Mouse (Mus musculus) embryonic facial prominence, embryonic 13.5 days (tissue): ENCODE measurements around the gene Fam160b1. TPM values are rescaled to one million over a fixed set of nuclear protein-coding genes. Genes with fewer than 3 reads are reported as not detected.

Source experiments
- ATAC-seq: fragments of 200-750 bp; cut with Nextera tagmentation; 2 replicates; pipeline ENCODE4 v1.8.0; 2017; ENCODE audit warnings: low read depth; ENCODE audit not compliant: insufficient number of reproducible peaks, insufficient read depth, low FRiP score, low TSS enrichment
- H3K27ac ChIP-seq: fragments of 300-500 bp; sonication (generic); 2 replicates; pipeline ENCODE4 v1.5.1; 2015; ENCODE audit warnings: moderate library complexity, mild to moderate bottlenecking, inconsistent platforms
- H3K27me3 ChIP-seq: fragments of 300-500 bp; sonication (generic); 2 replicates; pipeline ENCODE4 v1.6.1; 2015; ENCODE audit warnings: mild to moderate bottlenecking, inconsistent platforms
- H3K36me3 ChIP-seq: fragments of 300-500 bp; sonication (generic); 2 replicates; pipeline ENCODE4 v1.6.1; 2015; ENCODE audit warnings: mild to moderate bottlenecking, inconsistent platforms
- H3K4me1 ChIP-seq: fragments of 300-500 bp; sonication (generic); 2 replicates; pipeline ENCODE4 v1.6.1; 2015; ENCODE audit warnings: inconsistent platforms
- H3K4me2 ChIP-seq: fragments of 300-500 bp; sonication (generic); 2 replicates; pipeline ENCODE4 v1.6.1; 2015; ENCODE audit warnings: moderate library complexity, mild to moderate bottlenecking, inconsistent platforms
- H3K4me3 ChIP-seq: fragments of 300-500 bp; sonication (generic); 2 replicates; pipeline ENCODE4 v1.5.1; 2015; ENCODE audit warnings: mild to moderate bottlenecking, inconsistent platforms
- H3K9ac ChIP-seq: fragments of 300-500 bp; sonication (generic); 2 replicates; pipeline ENCODE4 v1.6.1; 2015; ENCODE audit warnings: mild to moderate bottlenecking, inconsistent platforms
- H3K9me3 ChIP-seq: fragments of 300-500 bp; sonication (generic); 2 replicates; pipeline ENCODE4 v1.6.1; 2016; ENCODE audit warnings: inconsistent platforms
- WGBS: fragments of 180-500 bp; shearing (Covaris S2); methylation state at CpG from one replicate; pipeline ENCODE4 v1.1.7; 2015; ENCODE audit warnings: mixed read lengths; 5-methylcytosine and 5-hydroxymethylcytosine counted together
- polyA plus RNA-seq: library from polyadenylated mRNA; unstranded; fragments of >200 nt; fragmentation: Nextera tagmentation; extraction: Ambion mirVana; gene quantifications from 2 replicates; pipeline ENCODE4 v1.2.1, GENCODE M21; 2015

The Fam160b1 gene
- polyA plus RNA-seq, 1 experiment from 2014 or later = 15.2 TPM

DNA sequence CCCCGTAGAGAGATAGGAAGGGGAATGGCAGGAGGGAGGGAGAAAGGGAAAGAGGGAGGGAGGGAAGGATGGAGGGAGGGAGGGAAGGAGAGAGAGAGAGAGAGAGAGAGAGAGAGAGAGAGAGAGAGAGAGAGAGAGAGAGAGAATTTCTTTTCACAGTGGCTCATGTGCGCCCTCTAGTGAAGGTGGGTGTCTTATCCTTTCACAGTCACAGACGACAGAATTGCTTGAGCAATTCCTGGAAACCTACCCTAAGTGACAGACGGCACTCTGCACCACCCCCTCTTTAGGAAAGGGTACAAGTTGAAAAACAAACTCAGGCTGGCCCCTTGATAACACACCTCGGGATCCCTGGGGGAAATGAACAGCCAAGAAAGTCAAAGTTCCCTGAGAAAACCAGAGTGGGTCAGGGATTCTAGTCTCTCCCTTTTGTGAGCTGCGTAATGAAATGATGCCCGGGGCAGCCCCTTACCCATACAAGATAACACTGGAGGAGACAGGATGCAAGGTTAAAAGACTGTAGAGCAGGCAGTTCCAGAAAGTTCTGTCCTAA lies 34.7 kb upstream of the Fam160b1 start:
- Histone ChIP-seq H3K9ac (no peak overlapping the region), H3K27ac (no peak overlapping the region), H3K4me2 (no peak overlapping the region), H3K4me3 (no peak overlapping the region), H3K36me3 (no peaks in the 10 kb centered on the region), H3K4me1 (no peaks in the 10 kb centered on the region), H3K9me3 (no peaks in the 10 kb centered on the region), H3K27me3 (no peaks in the 10 kb centered on the region; the same call in 1 of the 2 replicates)
- WGBS = 33% methylated on average over 7 of the region's 7 CpGs
- ATAC-seq = no peak

DNA sequence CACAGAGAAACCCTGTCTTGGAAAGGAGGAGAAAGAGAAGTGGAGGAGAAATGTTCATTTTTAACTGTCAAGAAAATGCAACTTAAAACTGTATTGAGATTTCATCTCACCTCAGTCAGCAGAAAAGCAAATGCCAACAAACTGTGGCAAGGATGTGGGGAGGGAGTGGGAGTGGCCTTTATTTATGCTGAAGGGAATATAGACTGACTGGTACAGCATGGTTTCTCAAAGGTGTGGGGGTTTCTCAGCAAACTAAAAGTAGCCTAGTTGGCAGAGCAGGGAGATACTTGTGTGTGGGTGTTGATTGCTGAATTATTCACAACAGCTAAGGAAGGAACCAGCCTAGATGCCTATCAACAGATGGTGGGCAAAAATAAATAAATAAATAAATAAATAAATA lies 32.8 kb upstream of the Fam160b1 start:
- no peak for ATAC-seq
- Histone ChIP-seq H3K9ac (no peak overlapping the region), H3K4me1 (no peaks in the 10 kb centered on the region), H3K4me3 (no peak overlapping the region), H3K27ac (no peak overlapping the region), H3K9me3 (no peaks in the 10 kb centered on the region), H3K4me2 (no peak overlapping the region), H3K36me3 (no peaks in the 10 kb centered on the region), H3K27me3 (no peaks in the 10 kb centered on the region; the same call in 1 of the 2 replicates)

DNA sequence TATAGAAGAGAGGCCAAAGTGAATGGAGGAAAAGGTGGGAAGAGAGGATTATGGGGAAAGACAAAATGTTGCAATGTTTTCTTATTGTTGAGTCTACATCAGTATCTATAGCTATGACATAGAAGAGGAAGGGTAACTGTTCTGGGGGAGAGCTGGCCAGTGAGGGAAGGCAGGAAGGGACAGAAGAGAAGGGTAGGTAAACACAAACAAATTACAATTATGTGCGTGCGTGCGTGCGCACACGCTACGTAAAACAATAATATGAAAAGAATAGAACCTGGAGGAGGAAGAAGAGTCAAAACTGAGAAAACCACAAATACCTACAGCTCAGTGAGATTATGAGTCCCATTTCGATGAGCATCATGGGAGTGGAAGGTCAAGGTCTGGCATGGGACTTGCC lies 32.2 kb upstream of the Fam160b1 start:
- Histone ChIP-seq H3K9me3 (no peaks in the 10 kb centered on the region), H3K9ac (no peak overlapping the region), H3K27ac (no peak overlapping the region), H3K4me3 (no peak overlapping the region), H3K4me2 (no peak overlapping the region), H3K4me1 (no peaks in the 10 kb centered on the region), H3K27me3 (no peaks in the 10 kb centered on the region; the same call in 1 of the 2 replicates), H3K36me3 (no peaks in the 10 kb centered on the region)
- no peak for ATAC-seq
- WGBS = 99% methylated on average over 7 of the region's 7 CpGs

DNA sequence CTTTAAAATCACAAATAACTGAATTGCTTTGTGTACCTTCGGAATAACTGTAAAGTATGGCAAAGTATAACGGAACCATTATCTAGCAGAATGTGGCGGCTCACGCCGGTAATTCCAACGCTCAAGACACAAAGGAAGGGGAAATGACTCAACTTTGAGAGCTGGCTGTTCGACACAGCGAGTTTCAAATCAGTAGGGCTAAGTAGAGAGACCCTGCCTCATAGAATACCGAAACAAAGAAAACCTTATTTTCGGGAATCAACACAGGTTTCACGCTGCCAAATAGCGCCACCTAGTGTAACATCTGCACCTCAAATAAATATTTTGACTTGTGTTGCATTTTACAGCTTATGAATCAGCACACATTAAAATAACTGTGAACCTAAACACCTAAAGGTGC lies 31.7 kb upstream of the Fam160b1 start:
- no peak for ATAC-seq
- H3K36me3 ChIP-seq = no peaks in the 10 kb centered on the region
- H3K4me1 ChIP-seq = no peaks in the 10 kb centered on the region
- no peaks in the 10 kb centered on the region for H3K9me3 ChIP-seq
- H3K9ac ChIP-seq = no peak overlapping the region
- H3K27ac ChIP-seq = no peak overlapping the region
- no peak overlapping the region for H3K4me2 ChIP-seq
- 58% methylated on average over 12 of the region's 12 CpGs for whole genome bisulfite sequencing
- H3K27me3 ChIP-seq = no peaks in the 10 kb centered on the region; the same call in 1 of the 2 replicates
- H3K4me3 ChIP-seq = no peak overlapping the region

DNA sequence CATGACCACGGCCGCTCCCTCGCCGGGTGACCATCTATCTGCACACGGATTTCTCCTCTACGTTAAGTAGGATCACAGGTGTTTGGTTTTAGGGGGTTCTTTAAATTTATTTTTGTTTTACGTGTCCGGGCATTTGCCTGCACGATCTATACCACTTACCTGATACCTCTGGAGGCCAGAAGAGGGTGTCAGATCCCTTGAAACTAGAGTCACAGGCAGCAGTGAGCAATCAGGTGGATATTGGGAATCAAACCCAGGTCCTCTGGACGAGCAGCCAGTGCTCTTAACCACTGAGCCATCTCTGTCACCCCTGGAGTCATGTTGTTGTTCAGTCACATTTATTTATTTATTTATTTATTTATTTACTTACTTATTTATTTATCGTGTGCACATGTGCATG lies 30.2 kb upstream of the Fam160b1 start:
- Histone ChIP-seq H3K4me3 (no peak overlapping the region), H3K4me2 (no peak overlapping the region), H3K36me3 (no peaks in the 10 kb centered on the region), H3K27ac (no peak overlapping the region), H3K9ac (no peak overlapping the region), H3K27me3 (no peaks in the 10 kb centered on the region), H3K4me1 (no peaks in the 10 kb centered on the region), H3K9me3 (no peaks in the 10 kb centered on the region)
- WGBS = 78% methylated on average over 11 of the region's 11 CpGs
- ATAC-seq = no peak

DNA sequence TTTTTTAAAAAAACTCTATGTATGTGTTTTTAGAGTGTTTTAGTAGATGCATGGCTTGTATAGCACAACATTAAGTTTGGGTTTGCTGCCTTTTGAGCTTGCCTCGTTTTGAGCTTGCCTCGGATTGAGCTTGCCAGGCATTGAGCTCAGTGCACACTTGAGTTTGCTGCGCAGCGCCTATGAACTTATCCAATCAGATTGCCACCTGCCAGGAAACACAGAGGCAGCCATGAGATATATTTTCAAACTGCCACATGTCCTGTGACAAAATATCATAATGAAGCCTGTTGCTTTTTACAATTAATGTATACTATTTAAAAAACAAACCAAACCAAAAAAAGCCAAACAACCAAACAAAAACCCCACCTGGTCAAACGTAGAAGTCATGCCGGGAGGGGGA lies 29.2 kb upstream of the Fam160b1 start:
- no peak for ATAC-seq
- H3K9ac ChIP-seq = no peak overlapping the region
- no peak overlapping the region for H3K27ac ChIP-seq
- H3K36me3 ChIP-seq = no peaks in the 10 kb centered on the region
- H3K4me1 ChIP-seq = no peaks in the 10 kb centered on the region
- 82% methylated on average over 6 of the region's 6 CpGs for WGBS
- H3K9me3 ChIP-seq = no peaks in the 10 kb centered on the region
- no peak overlapping the region for H3K4me2 ChIP-seq
- no peak overlapping the region for H3K4me3 ChIP-seq
- no peaks in the 10 kb centered on the region for H3K27me3 ChIP-seq

DNA sequence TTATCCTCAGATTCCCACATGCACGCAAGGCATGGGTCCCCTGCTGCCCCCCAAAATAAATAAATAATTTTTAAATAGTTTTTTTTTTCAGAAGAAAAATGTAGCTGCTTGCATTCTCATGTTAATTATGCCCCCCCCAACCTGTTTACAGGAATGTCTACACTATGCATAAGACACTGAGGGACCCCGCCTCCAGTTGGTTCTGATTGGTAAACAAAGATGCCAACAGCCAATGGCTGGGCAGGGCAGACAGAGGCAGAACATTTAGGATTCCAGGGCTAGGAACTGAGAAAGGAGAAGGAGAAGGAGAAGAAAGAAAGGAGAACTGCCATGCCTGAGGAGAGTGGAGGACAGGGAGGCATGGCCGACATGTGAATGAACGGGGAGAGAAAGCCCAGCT lies 27.1 kb upstream of the Fam160b1 start:
- Histone ChIP-seq H3K4me2 (no peak overlapping the region), H3K27me3 (no peaks in the 10 kb centered on the region), H3K27ac (no peak overlapping the region), H3K4me1 (no peaks in the 10 kb centered on the region), H3K36me3 (no peaks in the 10 kb centered on the region), H3K9me3 (no peaks in the 10 kb centered on the region), H3K9ac (no peak overlapping the region), H3K4me3 (no peak overlapping the region)
- no peak for ATAC-seq
- 85% methylated on average over 4 of the region's 4 CpGs for WGBS

DNA sequence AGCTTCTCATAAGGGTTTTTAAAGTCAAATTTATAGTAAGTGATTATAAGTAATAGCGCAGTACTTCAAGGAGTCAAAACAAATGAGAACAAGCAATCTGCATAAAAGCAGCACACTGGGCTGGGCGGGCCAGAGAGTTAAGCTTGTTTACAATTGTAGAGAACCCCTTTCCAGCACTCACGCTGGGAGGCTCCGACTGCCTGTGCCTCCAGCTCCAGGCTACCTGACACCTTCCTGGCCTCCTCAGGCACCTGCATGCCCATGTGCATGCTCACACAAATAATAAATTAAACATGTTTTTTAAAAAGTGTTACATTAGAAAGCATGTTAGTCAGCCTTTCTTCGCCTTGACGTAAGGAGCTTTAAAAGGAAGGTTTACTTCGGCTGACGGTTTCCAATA lies 25.3 kb upstream of the Fam160b1 start:
- Histone ChIP-seq H3K4me3 (no peak overlapping the region), H3K4me1 (no peaks in the 10 kb centered on the region), H3K9ac (no peak overlapping the region), H3K36me3 (no peaks in the 10 kb centered on the region), H3K4me2 (no peak overlapping the region), H3K27ac (no peak overlapping the region), H3K27me3 (no peaks in the 10 kb centered on the region), H3K9me3 (no peaks in the 10 kb centered on the region)
- ATAC-seq = no peak
- 47% methylated on average over 8 of the region's 8 CpGs for WGBS

DNA sequence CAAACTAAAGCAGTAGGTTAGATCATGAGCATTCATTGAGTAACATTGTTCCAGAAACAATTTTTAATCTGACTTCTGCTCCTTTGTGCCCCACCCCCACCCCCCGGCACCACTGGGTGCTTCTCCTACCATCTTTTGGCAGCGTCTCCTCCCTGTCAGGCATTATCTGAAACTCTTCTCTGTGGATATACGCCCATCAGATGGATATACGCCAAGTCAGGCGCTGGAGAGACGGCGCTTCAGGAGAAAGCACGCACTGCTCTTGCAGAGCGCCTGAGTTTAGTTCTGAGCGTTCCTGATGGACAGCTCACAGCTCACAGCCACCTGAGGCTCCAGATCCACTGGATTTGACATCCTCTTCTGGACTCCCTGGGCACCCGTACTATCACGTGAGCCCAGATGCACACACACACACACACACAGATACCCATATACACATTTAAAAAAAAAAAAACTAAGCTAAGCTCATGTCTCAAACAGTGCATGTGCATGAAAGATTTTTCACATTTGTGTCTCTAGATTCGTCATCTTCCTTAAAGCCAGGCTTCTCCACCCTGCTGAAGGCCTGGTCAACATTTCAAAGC lies 21.1 kb upstream of the Fam160b1 start:
- Histone ChIP-seq H3K4me3 (no peak overlapping the region), H3K4me2 (no peak overlapping the region), H3K36me3 (no peaks in the 10 kb centered on the region), H3K9me3 (no peaks in the 10 kb centered on the region), H3K27ac (no peak overlapping the region), H3K27me3 (no peaks in the 10 kb centered on the region), H3K9ac (no peak overlapping the region), H3K4me1 (no peaks in the 10 kb centered on the region)
- 86% methylated on average over 13 of the region's 13 CpGs for WGBS
- no peak for ATAC-seq

DNA sequence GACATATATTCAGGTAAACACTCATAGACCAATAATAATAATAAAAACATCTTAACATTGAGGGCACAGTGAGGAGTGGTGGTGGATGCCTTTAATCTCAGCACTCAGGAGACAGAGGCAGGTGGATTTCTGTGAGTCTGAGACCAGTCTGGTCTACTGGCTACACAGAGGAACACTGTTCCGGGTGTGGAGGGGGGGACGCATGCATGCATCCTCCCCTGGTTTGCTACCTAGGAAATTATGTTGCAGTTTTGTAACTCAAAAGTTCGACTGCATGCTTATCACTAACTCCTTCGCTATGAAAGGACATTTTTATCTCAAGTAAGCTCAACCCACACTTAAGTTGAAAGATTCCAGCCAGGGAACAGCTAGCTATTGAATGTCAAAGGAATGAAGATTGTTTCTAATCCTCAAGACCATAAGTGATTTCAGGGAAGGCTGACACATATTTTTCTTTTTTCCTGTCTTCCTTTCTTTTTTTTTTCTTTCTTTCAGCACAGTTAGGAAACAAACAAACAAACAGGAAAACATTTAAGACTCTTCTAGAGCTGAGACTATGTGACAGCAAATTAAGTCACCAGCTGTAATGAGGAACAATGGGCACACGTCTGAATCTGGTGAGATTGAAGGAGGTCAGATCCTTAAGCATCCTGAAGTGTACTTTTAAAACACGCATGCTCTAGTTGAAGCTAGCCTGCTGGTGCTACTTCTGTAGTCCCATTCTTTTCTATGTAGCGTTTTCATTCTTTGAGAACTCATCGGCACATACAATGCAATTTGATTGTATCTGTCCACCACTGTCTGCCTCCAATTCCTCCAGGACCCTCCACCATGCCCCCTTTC lies 19.4 kb upstream of the Fam160b1 start:
- H3K9me3 ChIP-seq = no peaks in the 10 kb centered on the region
- H3K27ac ChIP-seq = no peak overlapping the region
- no peak for ATAC-seq
- WGBS = 75% methylated on average over 8 of the region's 8 CpGs
- H3K9ac ChIP-seq = no peak overlapping the region
- no peak overlapping the region for H3K4me2 ChIP-seq
- no peaks in the 10 kb centered on the region for H3K36me3 ChIP-seq
- no peak overlapping the region for H3K4me3 ChIP-seq
- H3K4me1 ChIP-seq = no peaks in the 10 kb centered on the region
- no peaks in the 10 kb centered on the region for H3K27me3 ChIP-seq

DNA sequence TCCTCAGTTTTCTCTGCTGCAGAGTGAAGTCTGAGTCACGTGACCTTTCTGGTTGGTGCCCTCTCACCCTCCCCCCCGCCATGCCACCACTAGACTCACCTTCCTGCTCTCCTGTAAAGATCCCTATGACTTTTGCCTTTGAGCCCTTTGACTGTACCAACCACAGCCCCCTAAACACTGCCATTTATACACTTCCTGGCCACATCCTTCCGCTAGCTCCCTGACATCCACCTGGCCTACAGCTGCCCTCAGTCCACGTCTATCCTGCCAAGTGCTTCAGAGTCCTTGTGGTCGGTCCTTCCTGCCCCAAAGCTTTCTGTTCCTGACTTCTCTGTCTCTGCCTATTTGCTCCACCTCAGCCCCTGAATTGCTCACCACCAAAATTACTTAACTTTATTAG lies 16.6 kb upstream of the Fam160b1 start:
- no peak overlapping the region for H3K4me3 ChIP-seq
- H3K27ac ChIP-seq = no peak overlapping the region
- H3K27me3 ChIP-seq = no peaks in the 10 kb centered on the region
- H3K4me1 ChIP-seq = no peaks in the 10 kb centered on the region
- whole genome bisulfite sequencing = 78% methylated on average over 5 of the region's 5 CpGs
- no peak overlapping the region for H3K9ac ChIP-seq
- no peaks in the 10 kb centered on the region for H3K36me3 ChIP-seq
- peaks cover 10% of the 10 kb centered on the region for H3K9me3 ChIP-seq
- H3K4me2 ChIP-seq = no peak overlapping the region
- no peak for ATAC-seq

DNA sequence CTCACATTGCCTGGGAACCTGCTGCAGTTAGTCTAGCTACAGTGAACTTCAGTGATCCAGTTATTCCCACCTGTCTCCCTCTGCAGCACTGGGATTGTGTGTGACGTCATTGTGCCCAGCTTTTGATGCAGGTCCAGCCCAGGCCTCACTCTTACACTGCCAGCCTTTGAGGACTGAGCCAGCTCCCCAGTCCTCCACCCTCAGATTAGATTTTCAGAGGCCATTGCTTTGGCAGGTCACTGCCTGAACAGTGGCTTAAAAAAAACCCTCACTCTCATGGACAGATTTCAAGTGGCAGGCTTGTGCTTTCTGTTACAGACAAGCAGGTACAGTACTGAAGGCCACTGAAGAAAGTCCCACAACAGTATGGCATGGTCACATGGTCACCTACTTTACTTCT lies 15.8 kb upstream of the Fam160b1 start:
- H3K27me3 ChIP-seq = no peaks in the 10 kb centered on the region
- ATAC-seq = no peak
- 63% methylated on average over 1 of the region's 1 CpGs for WGBS
- no peaks in the 10 kb centered on the region for H3K4me1 ChIP-seq
- no peak overlapping the region for H3K9ac ChIP-seq
- H3K4me3 ChIP-seq = no peak overlapping the region
- no peaks in the 10 kb centered on the region for H3K36me3 ChIP-seq
- H3K27ac ChIP-seq = no peak overlapping the region
- H3K9me3 ChIP-seq = peaks cover 10% of the 10 kb centered on the region
- H3K4me2 ChIP-seq = no peak overlapping the region
